Mouse (Mus musculus): ENCODE measurements around the gene Nalcn. TPM values are rescaled to one million over a fixed set of nuclear protein-coding genes. Genes with fewer than 3 reads are reported as not detected.

Nalcn gene
- polyA plus RNA-seq, 1 experiment from 2014 or later = 5.5 TPM

GRCm38 (mm10) chr14:123533000-123533399, 93.9 kb downstream of the Nalcn start:
- ATAC-seq = no peak
- no peak overlapping the region for H3K4me3 ChIP-seq (ENCODE audit: low read depth, low read length)
- no peaks in the 10 kb centered on the region for H3K4me1 ChIP-seq (ENCODE audit: control insufficient read depth, insufficient read depth, low read length)
- H3K9ac ChIP-seq (ENCODE audit: low read length) = no peak overlapping the region
- H3K36me3 ChIP-seq (ENCODE audit: control insufficient read depth, insufficient read depth, low read length) = no peaks in the 10 kb centered on the region
- WGBS = 92% methylated on average over 1 of the region's 1 CpGs
- no peak overlapping the region for H3K27ac ChIP-seq (ENCODE audit: low read depth, low read length)
- H3K4me2 ChIP-seq (ENCODE audit: low read length) = no peak overlapping the region
- no peaks in the 10 kb centered on the region for H3K27me3 ChIP-seq (replicated peaks; ENCODE audit: control insufficient read depth, insufficient read depth, low read length)
- no peaks in the 10 kb centered on the region for H3K9me3 ChIP-seq (replicated peaks; ENCODE audit: control insufficient read depth, low read length)
- DNase-seq (ENCODE audit: low spot score) = no peak

GRCm38 (mm10) chr14:123531271-123531670, 95.7 kb downstream of the Nalcn start:
- no peaks in the 10 kb centered on the region for H3K4me1 ChIP-seq (ENCODE audit: control insufficient read depth, insufficient read depth, low read length)
- no peak overlapping the region for H3K9ac ChIP-seq (ENCODE audit: low read length)
- H3K4me2 ChIP-seq (ENCODE audit: low read length) = no peak overlapping the region
- H3K4me3 ChIP-seq (ENCODE audit: low read depth, low read length) = no peak overlapping the region
- no peak overlapping the region for H3K27ac ChIP-seq (ENCODE audit: low read depth, low read length)
- 0 out of 2 replicates have a peak, but pooled peaks have one; percentile 31 for ATAC-seq
- WGBS = 4% methylated on average over 1 of the region's 1 CpGs
- H3K9me3 ChIP-seq (replicated peaks; ENCODE audit: control insufficient read depth, low read length) = no peaks in the 10 kb centered on the region
- no peaks in the 10 kb centered on the region for H3K36me3 ChIP-seq (ENCODE audit: control insufficient read depth, insufficient read depth, low read length)
- peak; percentile 22 for DNase-seq (ENCODE audit: low spot score)
- H3K27me3 ChIP-seq (replicated peaks; ENCODE audit: control insufficient read depth, insufficient read depth, low read length) = no peaks in the 10 kb centered on the region

- H3K4me3 ChIP-seq (ENCODE audit: low read depth, low read length) = no peak overlapping the region
- H3K9me3 ChIP-seq (replicated peaks; ENCODE audit: control insufficient read depth, low read length) = no peaks in the 10 kb centered on the region
- H3K4me1 ChIP-seq (ENCODE audit: control insufficient read depth, insufficient read depth, low read length) = no peaks in the 10 kb centered on the region
- H3K27ac ChIP-seq (ENCODE audit: low read depth, low read length) = no peak overlapping the region
- DNase-seq (ENCODE audit: low spot score) (peak; percentile 19), ATAC-seq (peak; percentile 42; the same call in 1 of the 2 replicates)
- H3K4me2 ChIP-seq (ENCODE audit: low read length) = no peak overlapping the region
- no peak overlapping the region for H3K9ac ChIP-seq (ENCODE audit: low read length)
- H3K27me3 ChIP-seq (replicated peaks; ENCODE audit: control insufficient read depth, insufficient read depth, low read length) = no peaks in the 10 kb centered on the region
- no peaks in the 10 kb centered on the region for H3K36me3 ChIP-seq (ENCODE audit: control insufficient read depth, insufficient read depth, low read length)
Measured at GRCm38 (mm10) chr14:123529143-123529542, 97.8 kb downstream of the Nalcn start.

- Histone ChIP-seq H3K4me3 (ENCODE audit: low read depth, low read length) (no peak overlapping the region), H3K27ac (ENCODE audit: low read depth, low read length) (peak overlapping the region; percentile 82), H3K9me3 (replicated peaks; ENCODE audit: control insufficient read depth, low read length) (no peaks in the 10 kb centered on the region), H3K4me1 (ENCODE audit: control insufficient read depth, insufficient read depth, low read length) (peaks cover 11% of the 10 kb centered on the region), H3K4me2 (ENCODE audit: low read length) (peak overlapping the region; percentile 28; the same call in 1 of the 2 replicates), H3K9ac (ENCODE audit: low read length) (no peak overlapping the region), H3K27me3 (replicated peaks; ENCODE audit: control insufficient read depth, insufficient read depth, low read length) (no peaks in the 10 kb centered on the region), H3K36me3 (ENCODE audit: control insufficient read depth, insufficient read depth, low read length) (no peaks in the 10 kb centered on the region)
- ATAC-seq (peak; percentile 99), DNase-seq (ENCODE audit: low spot score) (peak; percentile 98)
- 5% methylated on average over 8 of the region's 8 CpGs for WGBS
Measured at GRCm38 (mm10) chr14:123513376-123514141, 113.4 kb downstream of the Nalcn start.

- Histone ChIP-seq H3K9ac (ENCODE audit: low read length) (no peak overlapping the region), H3K4me1 (ENCODE audit: control insufficient read depth, insufficient read depth, low read length) (peaks cover 11% of the 10 kb centered on the region), H3K27me3 (replicated peaks; ENCODE audit: control insufficient read depth, insufficient read depth, low read length) (no peaks in the 10 kb centered on the region), H3K4me3 (ENCODE audit: low read depth, low read length) (no peak overlapping the region), H3K36me3 (ENCODE audit: control insufficient read depth, insufficient read depth, low read length) (no peaks in the 10 kb centered on the region), H3K4me2 (ENCODE audit: low read length) (peak overlapping the region; percentile 28; the same call in 1 of the 2 replicates), H3K27ac (ENCODE audit: low read depth, low read length) (peak overlapping the region; percentile 73), H3K9me3 (replicated peaks; ENCODE audit: control insufficient read depth, low read length) (no peaks in the 10 kb centered on the region)
- ATAC-seq (peak; percentile 68), DNase-seq (ENCODE audit: low spot score) (no peak)
- 9% methylated on average over 2 of the region's 2 CpGs for WGBS
Measured at GRCm38 (mm10) chr14:123512923-123513322, 114.0 kb downstream of the Nalcn start.

- DNase-seq (ENCODE audit: low spot score) = peak; percentile 36
- Histone ChIP-seq H3K27ac (ENCODE audit: low read depth, low read length) (no peak overlapping the region), H3K27me3 (replicated peaks; ENCODE audit: control insufficient read depth, insufficient read depth, low read length) (no peaks in the 10 kb centered on the region), H3K4me3 (ENCODE audit: low read depth, low read length) (no peak overlapping the region), H3K36me3 (ENCODE audit: control insufficient read depth, insufficient read depth, low read length) (no peaks in the 10 kb centered on the region), H3K4me2 (ENCODE audit: low read length) (no peak overlapping the region), H3K9me3 (replicated peaks; ENCODE audit: control insufficient read depth, low read length) (no peaks in the 10 kb centered on the region), H3K9ac (ENCODE audit: low read length) (no peak overlapping the region), H3K4me1 (ENCODE audit: control insufficient read depth, insufficient read depth, low read length) (no peaks in the 10 kb centered on the region)
- peak; percentile 37; the same call in 1 of the 2 replicates for ATAC-seq
Measured at GRCm38 (mm10) chr14:123495544-123495943, 131.4 kb downstream of the Nalcn start.

GRCm38 (mm10) chr14:123488575-123489207, 138.3 kb downstream of the Nalcn start:
- peak; percentile 17 for DNase-seq (ENCODE audit: low spot score)
- no peaks in the 10 kb centered on the region for H3K4me1 ChIP-seq (ENCODE audit: control insufficient read depth, insufficient read depth, low read length)
- no peaks in the 10 kb centered on the region for H3K36me3 ChIP-seq (ENCODE audit: control insufficient read depth, insufficient read depth, low read length)
- H3K27ac ChIP-seq (ENCODE audit: low read depth, low read length) = no peak overlapping the region
- H3K9ac ChIP-seq (ENCODE audit: low read length) = no peak overlapping the region
- H3K9me3 ChIP-seq (replicated peaks; ENCODE audit: control insufficient read depth, low read length) = no peaks in the 10 kb centered on the region
- H3K27me3 ChIP-seq (replicated peaks; ENCODE audit: control insufficient read depth, insufficient read depth, low read length) = no peaks in the 10 kb centered on the region
- ATAC-seq = no peak
- H3K4me3 ChIP-seq (ENCODE audit: low read depth, low read length) = no peak overlapping the region
- no peak overlapping the region for H3K4me2 ChIP-seq (ENCODE audit: low read length)
- WGBS = 55% methylated on average over 1 of the region's 1 CpGs

- DNase-seq (ENCODE audit: low spot score) (no peak), ATAC-seq (no peak)
- no peak overlapping the region for H3K4me2 ChIP-seq (ENCODE audit: low read length)
- H3K27me3 ChIP-seq (replicated peaks; ENCODE audit: control insufficient read depth, insufficient read depth, low read length) = no peaks in the 10 kb centered on the region
- H3K36me3 ChIP-seq (ENCODE audit: control insufficient read depth, insufficient read depth, low read length) = no peaks in the 10 kb centered on the region
- no peak overlapping the region for H3K9ac ChIP-seq (ENCODE audit: low read length)
- no peak overlapping the region for H3K4me3 ChIP-seq (ENCODE audit: low read depth, low read length)
- 77% methylated on average over 1 of the region's 1 CpGs for WGBS
- no peaks in the 10 kb centered on the region for H3K9me3 ChIP-seq (replicated peaks; ENCODE audit: control insufficient read depth, low read length)
- no peak overlapping the region for H3K27ac ChIP-seq (ENCODE audit: low read depth, low read length)
- H3K4me1 ChIP-seq (ENCODE audit: control insufficient read depth, insufficient read depth, low read length) = no peaks in the 10 kb centered on the region
Measured at GRCm38 (mm10) chr14:123462026-123462425, 164.9 kb downstream of the Nalcn start.

GRCm38 (mm10) chr14:123446031-123446430, 180.9 kb downstream of the Nalcn start:
- Histone ChIP-seq H3K9ac (ENCODE audit: low read length) (no peak overlapping the region), H3K4me1 (ENCODE audit: control insufficient read depth, insufficient read depth, low read length) (no peaks in the 10 kb centered on the region), H3K36me3 (ENCODE audit: control insufficient read depth, insufficient read depth, low read length) (no peaks in the 10 kb centered on the region), H3K27ac (ENCODE audit: low read depth, low read length) (no peak overlapping the region), H3K9me3 (replicated peaks; ENCODE audit: control insufficient read depth, low read length) (no peaks in the 10 kb centered on the region), H3K27me3 (replicated peaks; ENCODE audit: control insufficient read depth, insufficient read depth, low read length) (no peaks in the 10 kb centered on the region), H3K4me2 (ENCODE audit: low read length) (no peak overlapping the region), H3K4me3 (ENCODE audit: low read depth, low read length) (no peak overlapping the region)
- 76% methylated on average over 1 of the region's 1 CpGs for WGBS
- DNase-seq (ENCODE audit: low spot score) = no peak
- ATAC-seq = no peak
